Mouse (Mus musculus): ENCODE results near the gene Prkar1b. TPM values are rescaled to one million over a fixed set of nuclear protein-coding genes. Genes with fewer than 3 reads are reported as not detected.

Prkar1b gene
- polyA plus RNA-seq, 1 experiment from 2014 or later, result 0.75 TPM

DNA sequence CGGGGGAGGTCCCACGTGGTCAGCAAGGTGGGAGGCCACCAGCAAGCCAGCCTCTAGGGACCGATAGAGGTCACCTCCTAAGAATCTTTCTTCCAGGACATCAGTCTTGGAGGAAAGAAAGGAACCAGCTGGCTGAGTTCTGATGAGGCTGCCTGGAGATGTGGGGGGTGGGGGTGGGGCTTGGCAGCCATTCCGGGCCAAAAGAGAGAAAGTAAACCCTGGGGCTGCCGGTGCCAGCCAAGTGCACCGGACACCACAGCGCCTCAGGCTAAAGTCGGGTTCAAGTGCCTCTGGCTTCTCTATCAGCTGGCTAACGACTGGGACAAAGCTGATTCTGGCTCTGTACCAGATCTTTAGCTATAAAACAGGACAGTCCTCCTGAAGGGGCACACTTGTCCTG, 74.0 kb downstream of the Prkar1b start:
- H3K27ac ChIP-seq, result no peak overlapping the region
- 49% methylated on average over 8 of the region's 9 CpGs for WGBS (ENCODE audit: missing documents)
- H3K4me3 ChIP-seq (ENCODE audit: inconsistent target), result no peak overlapping the region
- no peaks in the 10 kb centered on the region for H3K79me2 ChIP-seq (ENCODE audit: inconsistent target)
- no peaks in the 10 kb centered on the region for H3K36me3 ChIP-seq (ENCODE audit: inconsistent target)

GRCm38 (mm10) chr5:139075125-139075524, 74.7 kb downstream of the Prkar1b start:
- Histone ChIP-seq H3K79me2 (ENCODE audit: inconsistent target) (no peaks in the 10 kb centered on the region), H3K4me3 (ENCODE audit: inconsistent target) (no peak overlapping the region), H3K36me3 (ENCODE audit: inconsistent target) (no peaks in the 10 kb centered on the region), H3K27ac (no peak overlapping the region)
- 19% methylated on average over 3 of the region's 3 CpGs for WGBS (ENCODE audit: missing documents)

DNA sequence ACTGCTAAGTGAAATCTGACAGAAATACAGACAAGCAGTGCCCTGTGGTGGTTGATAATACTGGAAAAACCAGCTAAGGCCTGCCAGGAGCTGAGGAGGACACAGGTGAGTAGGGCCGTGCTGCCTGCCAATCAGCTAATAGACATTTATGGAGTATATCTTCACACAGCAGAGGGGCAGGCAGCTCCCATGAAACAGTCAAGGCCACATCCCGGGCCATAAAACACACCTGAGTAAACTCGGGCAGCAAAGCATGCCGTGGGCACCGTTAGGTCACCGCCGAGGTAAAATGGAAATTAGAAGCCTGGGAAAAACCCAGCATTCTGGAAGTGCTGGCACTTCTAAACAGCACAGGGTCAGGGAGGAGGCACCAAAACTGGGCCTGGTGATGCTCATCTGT, 75.8 kb downstream of the Prkar1b start:
- Histone ChIP-seq H3K27ac (no peak overlapping the region), H3K79me2 (ENCODE audit: inconsistent target) (no peaks in the 10 kb centered on the region), H3K36me3 (ENCODE audit: inconsistent target) (no peaks in the 10 kb centered on the region), H3K4me3 (ENCODE audit: inconsistent target) (no peak overlapping the region)
- 89% methylated on average over 6 of the region's 7 CpGs for WGBS (ENCODE audit: missing documents)

- no peak overlapping the region for H3K4me3 ChIP-seq (ENCODE audit: inconsistent target)
- no peaks in the 10 kb centered on the region for H3K36me3 ChIP-seq (ENCODE audit: inconsistent target)
- no peak overlapping the region for H3K27ac ChIP-seq
- WGBS (ENCODE audit: missing documents), result 85% methylated on average over 5 of the region's 5 CpGs
- no peaks in the 10 kb centered on the region for H3K79me2 ChIP-seq (ENCODE audit: inconsistent target)
Observed at GRCm38 (mm10) chr5:139072866-139073265, 76.9 kb downstream of the Prkar1b start.

DNA sequence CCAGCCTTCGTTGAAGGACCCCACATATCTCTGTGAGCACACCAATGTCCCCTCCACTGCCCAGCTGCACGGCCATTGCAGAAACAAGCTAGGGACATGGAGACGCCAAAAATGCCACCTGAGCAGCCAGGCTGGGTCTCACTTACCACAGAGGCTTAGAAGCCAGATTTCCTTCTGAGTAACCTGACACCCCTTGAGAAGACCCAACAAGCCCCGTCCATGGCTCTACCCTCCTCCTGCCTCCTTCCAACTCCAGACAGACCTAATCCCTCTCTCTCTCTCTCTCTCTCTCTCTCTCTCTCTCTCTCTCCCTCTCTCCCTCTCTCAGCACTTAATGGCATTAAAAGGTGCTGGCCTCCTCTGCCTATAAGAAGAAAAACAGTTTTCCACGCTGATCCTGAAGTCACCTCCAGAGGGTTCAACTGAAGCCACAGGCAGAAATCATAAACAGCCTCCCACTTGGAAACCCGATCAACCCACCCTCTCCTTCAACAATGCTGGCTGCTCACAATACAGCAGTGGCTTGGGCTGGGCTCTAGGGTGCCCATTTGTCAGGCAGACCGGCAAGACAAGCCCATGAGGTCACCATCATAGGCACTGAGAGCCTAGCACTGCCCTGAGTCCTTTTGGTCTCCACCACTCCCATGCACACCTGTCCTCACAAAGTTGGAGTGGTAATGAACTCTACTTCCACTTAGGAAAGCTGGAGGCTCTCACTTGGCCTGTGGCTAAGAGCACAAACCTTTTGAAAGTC, 82.8 kb downstream of the Prkar1b start:
- Histone ChIP-seq H3K27ac (no peak overlapping the region), H3K79me2 (ENCODE audit: inconsistent target) (no peaks in the 10 kb centered on the region), H3K4me3 (ENCODE audit: inconsistent target) (no peak overlapping the region), H3K36me3 (ENCODE audit: inconsistent target) (no peaks in the 10 kb centered on the region)
- 89% methylated on average over 7 of the region's 7 CpGs for WGBS (ENCODE audit: missing documents)

DNA sequence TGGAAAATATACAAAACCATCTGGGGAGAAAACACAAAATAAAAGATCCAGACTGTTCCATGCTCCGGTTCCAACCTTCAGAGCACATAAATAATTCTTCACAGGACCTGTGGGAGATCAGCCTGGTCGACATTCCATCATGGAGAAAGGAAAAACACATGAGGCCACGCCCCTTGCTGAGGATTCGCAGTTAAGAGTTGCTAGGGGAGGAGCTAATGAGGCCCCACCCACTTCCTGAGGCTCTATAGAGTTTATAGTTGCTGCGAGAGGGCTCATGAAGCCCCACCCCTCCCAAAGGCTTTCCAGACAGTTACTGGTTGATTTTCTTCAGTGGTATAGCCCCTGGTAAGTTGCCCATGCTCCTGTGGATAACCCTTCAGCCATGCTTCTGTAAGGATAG, 85.2 kb downstream of the Prkar1b start:
- Histone ChIP-seq H3K27ac (no peak overlapping the region), H3K4me3 (ENCODE audit: inconsistent target) (no peak overlapping the region), H3K79me2 (ENCODE audit: inconsistent target) (no peaks in the 10 kb centered on the region), H3K36me3 (ENCODE audit: inconsistent target) (no peaks in the 10 kb centered on the region)
- 72% methylated on average over 5 of the region's 5 CpGs for WGBS (ENCODE audit: missing documents)

- no peaks in the 10 kb centered on the region for H3K36me3 ChIP-seq (ENCODE audit: inconsistent target)
- no peaks in the 10 kb centered on the region for H3K79me2 ChIP-seq (ENCODE audit: inconsistent target)
- 95% methylated on average over 5 of the region's 5 CpGs for WGBS (ENCODE audit: missing documents)
- H3K27ac ChIP-seq, result no peak overlapping the region
- no peak overlapping the region for H3K4me3 ChIP-seq (ENCODE audit: inconsistent target)
Observed at GRCm38 (mm10) chr5:139061680-139062079, 88.1 kb downstream of the Prkar1b start.

GRCm38 (mm10) chr5:139060460-139061051, 89.2 kb downstream of the Prkar1b start:
- no peaks in the 10 kb centered on the region for H3K36me3 ChIP-seq (ENCODE audit: inconsistent target)
- WGBS (ENCODE audit: missing documents), result 22% methylated on average over 11 of the region's 12 CpGs
- no peak overlapping the region for H3K27ac ChIP-seq
- no peaks in the 10 kb centered on the region for H3K79me2 ChIP-seq (ENCODE audit: inconsistent target)
- H3K4me3 ChIP-seq (ENCODE audit: inconsistent target), result no peak overlapping the region

DNA sequence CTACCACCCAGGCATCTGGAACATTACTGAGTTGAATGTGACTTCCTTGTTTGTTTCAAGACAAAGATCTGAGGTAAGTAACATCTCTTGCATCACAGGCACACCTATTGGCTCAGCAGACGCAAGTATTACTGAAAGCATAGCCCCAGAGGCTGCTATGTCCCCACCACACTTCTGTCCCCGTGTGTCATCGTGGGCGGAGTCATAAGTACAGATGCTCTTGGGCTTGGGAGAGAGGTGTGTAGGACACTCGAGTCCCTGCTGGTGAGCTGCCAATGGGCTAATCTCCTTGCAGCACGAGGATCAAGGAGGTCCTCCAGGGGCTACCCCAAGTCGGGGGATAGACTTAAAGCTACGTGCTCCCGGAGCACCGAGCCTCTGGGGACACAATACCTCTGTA, 96.6 kb downstream of the Prkar1b start:
- H3K36me3 ChIP-seq (ENCODE audit: inconsistent target), result no peaks in the 10 kb centered on the region
- no peak overlapping the region for H3K4me3 ChIP-seq (ENCODE audit: inconsistent target)
- no peak overlapping the region for H3K27ac ChIP-seq
- H3K79me2 ChIP-seq (ENCODE audit: inconsistent target), result no peaks in the 10 kb centered on the region
- WGBS (ENCODE audit: missing documents), result 87% methylated on average over 10 of the region's 10 CpGs

DNA sequence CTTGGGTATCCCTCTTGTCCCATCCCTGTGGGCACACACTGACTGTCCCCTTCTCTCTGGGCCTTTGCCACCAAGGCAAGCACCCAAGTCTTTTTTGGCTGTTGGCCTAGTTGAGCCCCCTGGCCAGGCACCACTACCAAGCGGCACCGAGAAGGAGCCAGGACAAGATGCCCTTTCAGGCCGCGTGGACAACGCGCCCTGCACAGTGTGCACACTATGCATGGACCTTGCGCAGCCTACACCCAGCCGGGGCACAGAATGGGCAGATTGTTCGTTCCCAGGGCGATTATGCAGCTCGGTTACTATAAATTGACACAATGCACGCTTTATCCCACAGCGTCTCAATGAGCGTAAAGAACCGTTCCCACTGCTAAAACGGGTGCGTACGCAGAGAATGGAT, 98.5 kb downstream of the Prkar1b start:
- H3K36me3 ChIP-seq (ENCODE audit: inconsistent target), result no peaks in the 10 kb centered on the region
- H3K4me3 ChIP-seq (ENCODE audit: inconsistent target), result no peak overlapping the region
- 90% methylated on average over 18 of the region's 18 CpGs for WGBS (ENCODE audit: missing documents)
- H3K27ac ChIP-seq, result no peak overlapping the region
- no peaks in the 10 kb centered on the region for H3K79me2 ChIP-seq (ENCODE audit: inconsistent target)

- Histone ChIP-seq H3K79me2 (ENCODE audit: inconsistent target) (no peaks in the 10 kb centered on the region), H3K36me3 (ENCODE audit: inconsistent target) (no peaks in the 10 kb centered on the region), H3K27ac (no peak overlapping the region), H3K4me3 (ENCODE audit: inconsistent target) (no peak overlapping the region)
- WGBS (ENCODE audit: missing documents), result 78% methylated on average over 7 of the region's 7 CpGs
Observed at GRCm38 (mm10) chr5:139049367-139049766, 100.4 kb downstream of the Prkar1b start.

DNA sequence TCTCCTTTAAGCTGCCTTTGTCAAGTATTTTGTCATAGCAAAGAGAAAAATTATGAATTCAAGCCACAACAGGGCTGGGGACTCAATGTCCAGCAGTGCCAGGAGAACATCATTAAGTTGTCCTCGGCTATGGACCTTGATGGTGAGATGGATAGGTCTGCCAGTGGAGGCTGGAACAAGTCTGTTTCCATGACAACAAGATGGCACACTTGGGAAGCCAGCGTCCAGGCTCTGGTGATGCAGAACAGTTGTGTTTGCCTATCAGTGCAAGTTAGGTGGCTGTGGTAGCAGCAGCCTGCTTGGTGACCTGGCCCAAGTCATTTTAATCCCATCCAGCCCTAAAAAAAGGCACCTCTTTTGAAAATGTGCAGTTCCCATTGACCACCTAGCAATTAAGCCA, 102.6 kb downstream of the Prkar1b start:
- H3K36me3 ChIP-seq (ENCODE audit: inconsistent target), result no peaks in the 10 kb centered on the region
- no peaks in the 10 kb centered on the region for H3K79me2 ChIP-seq (ENCODE audit: inconsistent target)
- no peak overlapping the region for H3K27ac ChIP-seq
- H3K4me3 ChIP-seq (ENCODE audit: inconsistent target), result no peak overlapping the region
- 90% methylated on average over 2 of the region's 2 CpGs for WGBS (ENCODE audit: missing documents)

DNA sequence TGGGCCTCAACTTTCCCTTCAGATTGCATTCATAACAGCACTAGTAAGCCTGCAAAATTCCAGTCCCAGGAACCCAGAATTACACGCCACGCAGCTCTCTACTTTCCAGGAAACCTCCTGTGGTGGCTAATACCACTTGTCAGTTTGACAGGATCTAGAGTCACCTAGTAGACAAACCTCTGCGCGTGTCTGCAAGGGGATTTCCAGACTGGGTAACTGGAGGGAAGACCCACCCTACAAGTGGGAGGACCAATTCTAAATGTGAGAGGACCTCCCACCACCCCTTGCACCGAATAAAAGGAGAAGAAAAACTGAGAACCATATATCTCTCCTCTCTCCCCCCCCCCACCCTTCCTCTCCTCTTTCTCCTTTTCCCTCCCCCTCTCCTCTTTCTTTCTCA, 103.2 kb downstream of the Prkar1b start:
- H3K27ac ChIP-seq, result no peak overlapping the region
- 35% methylated on average over 5 of the region's 5 CpGs for WGBS (ENCODE audit: missing documents)
- H3K4me3 ChIP-seq (ENCODE audit: inconsistent target), result no peak overlapping the region
- H3K79me2 ChIP-seq (ENCODE audit: inconsistent target), result no peaks in the 10 kb centered on the region
- H3K36me3 ChIP-seq (ENCODE audit: inconsistent target), result no peaks in the 10 kb centered on the region

DNA sequence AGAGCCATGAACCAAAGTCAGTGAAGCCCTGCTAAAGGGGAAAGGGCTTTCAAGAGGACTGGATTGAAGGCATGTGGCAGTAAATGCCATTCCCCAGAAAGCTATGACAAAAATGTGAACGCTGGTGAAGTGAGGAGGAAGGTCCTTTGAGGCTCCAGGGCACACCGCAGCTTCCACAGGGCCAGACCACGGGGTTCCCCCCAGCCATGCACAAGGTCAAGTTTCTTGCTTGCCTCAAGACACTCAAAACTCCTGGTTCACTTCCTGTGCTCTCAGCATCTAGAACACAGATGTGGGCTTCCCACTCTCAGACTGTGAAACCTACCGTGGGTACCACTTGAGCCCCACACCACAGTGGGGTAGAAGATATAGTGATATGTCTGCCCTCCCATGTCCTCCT, 106.3 kb downstream of the Prkar1b start:
- WGBS (ENCODE audit: missing documents), result 26% methylated on average over 4 of the region's 4 CpGs
- no peak overlapping the region for H3K27ac ChIP-seq
- no peak overlapping the region for H3K4me3 ChIP-seq (ENCODE audit: inconsistent target)
- no peaks in the 10 kb centered on the region for H3K36me3 ChIP-seq (ENCODE audit: inconsistent target)
- H3K79me2 ChIP-seq (ENCODE audit: inconsistent target), result no peaks in the 10 kb centered on the region

- H3K79me2 ChIP-seq (ENCODE audit: inconsistent target), result no peaks in the 10 kb centered on the region
- no peak overlapping the region for H3K4me3 ChIP-seq (ENCODE audit: inconsistent target)
- no peaks in the 10 kb centered on the region for H3K36me3 ChIP-seq (ENCODE audit: inconsistent target)
- no peak overlapping the region for H3K27ac ChIP-seq
- 15% methylated on average over 12 of the region's 12 CpGs for WGBS (ENCODE audit: missing documents)
Observed at GRCm38 (mm10) chr5:139042299-139042698, 107.5 kb downstream of the Prkar1b start.

DNA sequence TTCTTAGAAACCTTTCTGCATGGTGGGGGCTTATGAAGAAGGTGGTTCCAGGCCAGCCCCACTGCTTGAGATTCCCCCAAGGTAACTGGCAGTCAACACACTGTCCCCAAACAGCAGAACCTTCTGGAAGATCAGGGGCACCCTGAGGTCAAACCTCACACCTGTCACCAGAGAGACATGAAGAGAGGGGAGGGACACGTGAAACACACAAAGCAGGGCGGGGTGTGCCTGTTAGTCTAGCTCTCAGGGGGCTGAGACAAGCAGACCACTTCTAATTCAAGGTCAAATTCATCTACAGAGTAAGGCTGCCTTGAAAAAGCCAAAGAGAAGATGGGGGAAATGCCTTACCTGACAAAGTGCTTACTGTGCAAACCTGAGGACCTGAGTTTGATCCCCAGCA, 114.6 kb downstream of the Prkar1b start:
- Histone ChIP-seq H3K27ac (no peak overlapping the region), H3K79me2 (ENCODE audit: inconsistent target) (no peaks in the 10 kb centered on the region), H3K36me3 (ENCODE audit: inconsistent target) (no peaks in the 10 kb centered on the region), H3K4me3 (ENCODE audit: inconsistent target) (no peak overlapping the region)
- 94% methylated on average over 2 of the region's 2 CpGs for WGBS (ENCODE audit: missing documents)

Data from macrophage (primary cell).